Mouse (Mus musculus) G1E (cell line): Measurements from ENCODE around the gene Cep85l.

Experiments used
- CTCF ChIP-seq: IDR thresholded peaks from 2 replicates; pipeline ENCODE4 v1.5.1; 2012; ENCODE audit warnings: low read depth, low read length, inconsistent platforms, mixed read lengths
- GATA1 ChIP-seq: IDR thresholded peaks from 2 replicates; pipeline ENCODE4 v1.6.1; 2012; ENCODE audit warnings: borderline replicate concordance, low read length, inconsistent platforms, mixed read lengths
- TAL1 ChIP-seq: conservative IDR thresholded peaks from 2 replicates; pipeline ENCODE4 v1.6.1; 2012; ENCODE audit warnings: low read depth, low read length, inconsistent platforms, mixed read lengths

- no peak for TF ChIP-seq CTCF
- TF ChIP-seq GATA1: no peak
- TF ChIP-seq TAL1: no peak
Observed at GRCm38 (mm10) chr10:53359016-53359415, 20.7 kb downstream of the Cep85l start.
